Mouse (Mus musculus) CD4-positive, CD25-positive, alpha-beta regulatory T cell, adult 9 weeks (primary cell): Measurements from ENCODE around the gene Ttc30a1. TPM values are rescaled to one million over a fixed set of nuclear protein-coding genes. Genes with fewer than 3 reads are reported as not detected.

Experiments
- polyA plus RNA-seq: library from polyadenylated mRNA; unstranded; fragments of 100-300 nt; shearing (Covaris generic); gene quantifications from one replicate; pipeline ENCODE4 v1.2.1, GENCODE M21; 2017

The Ttc30a1 gene
- 1.3 TPM for polyA plus RNA-seq

GRCm38 (mm10) chr2:75981440-75982081, at the start of gene Ttc30a1:
Gene Ttc30a1, minus strand, starts transcription at chr2:75981967.

GRCm38 (mm10) chr2:75977752-75978368, 3.9 kb downstream of the Ttc30a1 start, which contains the start of gene Ttc30a2:
Gene Ttc30a2, minus strand, starts transcription at chr2:75978170.

GRCm38 (mm10) chr2:75938117-75939063, 43.4 kb downstream of the Ttc30a1 start, which contains the start of gene Ttc30b:
Gene Ttc30b, minus strand, starts transcription at chr2:75938585.

Other genes starting within 250 kb of the Ttc30a1 start
- gene Agps, start 149.8 kb downstream of the Ttc30a1 start, polyA plus RNA-seq = 7.9 TPM
- gene Ttc30b, start 43.4 kb downstream of the Ttc30a1 start, polyA plus RNA-seq = 2.7 TPM
- gene Ttc30a2, start 3.8 kb downstream of the Ttc30a1 start, polyA plus RNA-seq = not detected